8 mouse cellular contexts compared by ENCODE assay signal in genomic region chr4:132329115-132329834, GRCm38 (mm10). TPM values are rescaled to one million over a fixed set of nuclear protein-coding genes. Genes with fewer than 3 reads are reported as not detected.
DNase-seq lines count a peak whose midpoint lies in the region; ATAC-seq and TF ChIP-seq lines count a peak whose summit lies in the region.

Gene Trnau1ap (minus strand): TSS chr4:132329538.

- no peaks in the 10 kb centered on the region for H3K27me3 ChIP-seq in forebrain, embryonic 10.5 days (ENCODE audit: poor library complexity, severe bottlenecking)
- no peaks in the 10 kb centered on the region for H3K27me3 ChIP-seq in heart, embryonic 15.5 days
- no peaks in the 10 kb centered on the region for H3K27me3 ChIP-seq in liver, embryonic 16.5 days (ENCODE audit: control insufficient read depth, insufficient read depth, low read depth, low read length)
- H3K27me3 ChIP-seq in neural tube, embryonic 13.5 days, result no peaks in the 10 kb centered on the region
- no peaks in the 10 kb centered on the region for H3K27me3 ChIP-seq in testis, adult 2 months (ENCODE audit: control insufficient read depth, insufficient read depth, low read length)

- peak within 1 kb of the TSS; percentile 96 for H3K9ac ChIP-seq in heart, embryonic 15.5 days
- H3K9ac ChIP-seq in liver, embryonic 16.5 days (ENCODE audit: low read depth, low read length), result peak within 1 kb of the TSS; percentile 78
- H3K9ac ChIP-seq in neural tube, embryonic 13.5 days, result peak within 1 kb of the TSS; percentile 91

- peak within 1 kb of the TSS; percentile 81 for H3K4me3 ChIP-seq in forebrain, embryonic 10.5 days
- H3K4me3 ChIP-seq in heart, embryonic 15.5 days, result peak within 1 kb of the TSS; percentile 83
- H3K4me3 ChIP-seq in liver, embryonic 16.5 days (ENCODE audit: low read depth, low read length), result peak within 1 kb of the TSS; percentile 72
- peak within 1 kb of the TSS; percentile 78 for H3K4me3 ChIP-seq in neural tube, embryonic 13.5 days
- H3K4me3 ChIP-seq in testis, adult 2 months (ENCODE audit: control insufficient read depth, low read depth, low read length), result peak within 1 kb of the TSS; percentile 92

- H3K36me3 ChIP-seq in forebrain, embryonic 10.5 days (replicated peaks), result peaks cover 62% of the 10 kb centered on the region
- peaks cover 33% of the 10 kb centered on the region for H3K36me3 ChIP-seq in heart, embryonic 15.5 days
- peaks cover 28% of the 10 kb centered on the region for H3K36me3 ChIP-seq in liver, embryonic 16.5 days (ENCODE audit: control insufficient read depth, insufficient read depth)
- peaks cover 43% of the 10 kb centered on the region for H3K36me3 ChIP-seq in neural tube, embryonic 13.5 days
- H3K36me3 ChIP-seq in testis, adult 2 months (ENCODE audit: control insufficient read depth, insufficient read depth, low read length), result no peaks in the 10 kb centered on the region; the same call in 1 of the 2 replicates

- DNase-seq in CD8-positive naive resting alpha-beta T cell, adult 2 months (ENCODE audit: low read depth in 2 of 2, low spot score in 2 of 2), result peak; percentile 65 to 78
- peak; percentile 77 for DNase-seq in c-Kit-negative CD71-positive TER-119-positive erythroid progenitor cells, embryonic 14.5 days (ENCODE audit: low read depth, low spot score)
- DNase-seq in forebrain, embryonic 10.5 days (ENCODE audit: extremely low spot score, low spot score), result peak; percentile 93
- peak; percentile 95 to 96 for DNase-seq in kidney, postnatal 25 days

- H3K4me2 ChIP-seq in heart, embryonic 15.5 days, result peak within 1 kb of the TSS; percentile 86
- peak within 1 kb of the TSS; percentile 93 for H3K4me2 ChIP-seq in liver, embryonic 16.5 days (ENCODE audit: low read depth, low read length)
- peak within 1 kb of the TSS; percentile 85 for H3K4me2 ChIP-seq in neural tube, embryonic 13.5 days

- peak; percentile 75 for TF ChIP-seq POLR2A in testis, adult 2 months (IDR thresholded peaks at IDR 0.05; ENCODE audit: control insufficient read depth, low read depth, low read length)

- TF ChIP-seq CTCF in testis, adult 2 months (IDR thresholded peaks at IDR 0.05; ENCODE audit: control insufficient read depth, insufficient read depth, insufficient replicate concordance, low read depth, low read length), result no peak

- peak within 1 kb of the TSS; percentile 94 for H3K27ac ChIP-seq in forebrain, embryonic 10.5 days
- peak within 1 kb of the TSS; percentile 92 for H3K27ac ChIP-seq in heart, embryonic 15.5 days
- H3K27ac ChIP-seq in liver, embryonic 16.5 days (ENCODE audit: low read length), result peak within 1 kb of the TSS; percentile 85
- peak within 1 kb of the TSS; percentile 85 for H3K27ac ChIP-seq in neural tube, embryonic 13.5 days (replicated peaks)
- H3K27ac ChIP-seq in testis, adult 2 months (ENCODE audit: control insufficient read depth, insufficient read depth, low read depth, low read length), result peak within 1 kb of the TSS; percentile 80

- ATAC-seq in heart, embryonic 15.5 days (replicated peaks; ENCODE audit: insufficient number of reproducible peaks, insufficient read depth, low FRiP score, low read depth), result peak; percentile 96
- peak; percentile 96 for ATAC-seq in liver, embryonic 16.5 days (ENCODE audit: low read depth)
- peak; percentile 97 for ATAC-seq in neural tube, embryonic 13.5 days (ENCODE audit: low read depth)

- peaks cover 24% of the 10 kb centered on the region for H3K4me1 ChIP-seq in forebrain, embryonic 10.5 days
- peaks cover 16% of the 10 kb centered on the region for H3K4me1 ChIP-seq in heart, embryonic 15.5 days (replicated peaks)
- H3K4me1 ChIP-seq in liver, embryonic 16.5 days (ENCODE audit: control insufficient read depth, low read depth, low read length), result peaks cover 20% of the 10 kb centered on the region
- peaks cover 18% of the 10 kb centered on the region for H3K4me1 ChIP-seq in neural tube, embryonic 13.5 days (replicated peaks)
- peaks cover 3% of the 10 kb centered on the region for H3K4me1 ChIP-seq in testis, adult 2 months (ENCODE audit: control insufficient read depth, insufficient read depth, low read length)

- WGBS in forebrain, embryonic 10.5 days, result under 1% methylated on average over 52 of the region's 52 CpGs
- under 1% methylated on average over 52 of the region's 52 CpGs for WGBS in heart, embryonic 15.5 days
- under 1% methylated on average over 52 of the region's 52 CpGs for WGBS in liver, embryonic 16.5 days (ENCODE audit: insufficient replicate concordance)
- WGBS in neural tube, embryonic 13.5 days, result under 1% methylated on average over 52 of the region's 52 CpGs

- H3K9me3 ChIP-seq in forebrain, embryonic 10.5 days, result no peaks in the 10 kb centered on the region
- H3K9me3 ChIP-seq in heart, embryonic 15.5 days (replicated peaks), result no peaks in the 10 kb centered on the region
- no peaks in the 10 kb centered on the region for H3K9me3 ChIP-seq in liver, embryonic 16.5 days (replicated peaks; ENCODE audit: control insufficient read depth, low read length)
- no peaks in the 10 kb centered on the region for H3K9me3 ChIP-seq in neural tube, embryonic 13.5 days

RNA-seq across cellular contexts. Expression of gene Trnau1ap, which starts in this region (rescaled TPM):
- 91.4 and 91.8 TPM in 2 replicates for polyA plus RNA-seq in forebrain, embryonic 10.5 days (2016; fragmentation: Nextera tagmentation; extraction: Ambion mirVana)
- 63.4 and 71.3 TPM in 2 replicates for polyA plus RNA-seq in heart, embryonic 15.5 days (2015; fragmentation: Nextera tagmentation; extraction: Ambion mirVana)
- 26.9 and 27.3 TPM in 2 replicates for polyA plus RNA-seq in liver, embryonic 16.5 days (2015; fragmentation: Nextera tagmentation; extraction: Ambion mirVana)
- polyA plus RNA-seq in neural tube, embryonic 13.5 days (2015; fragmentation: Nextera tagmentation; extraction: Ambion mirVana), result 77.5 and 81.3 TPM in 2 replicates
- 5.1 and 6.0 TPM in 2 replicates for polyA plus RNA-seq in testis, adult 2 months (2012; rRNA removed)

Comparison
In these comparisons a context has a peak if more than half of its experiments do, and no peak if none do; other contexts are left out.
1. Peak in every context shown above with its lines: DNase-seq, ATAC-seq, H3K4me3 ChIP-seq and H3K27ac ChIP-seq.